Mouse (Mus musculus) frontal cortex, adult (tissue): ENCODE data around the gene Wdr35.
"Not testable (repeated sequence)": the region's sequence is repeated elsewhere in the genome, so short reads cannot be mapped to it uniquely, and the experiment has no call there.

ENCODE experiments used
- ATAC-seq: cut with Nextera tagmentation; 2 replicates; pipeline ENCODE4 v1.9.2; 2017; ENCODE audit warnings: mild to moderate bottlenecking, moderate library complexity, mixed read lengths; ENCODE audit not compliant: low TSS enrichment

Wdr35 gene

GRCm38 (mm10) chr12:8973820-8974465 is at the start of gene Wdr35:
Wdr35 (plus strand) TSS chr12:8973892.
- peak; percentile 99 for ATAC-seq

- no peak for ATAC-seq
Measured at GRCm38 (mm10) chr12:8927652-8928051, 46.0 kb upstream of the Wdr35 start.

- no peak for ATAC-seq
Measured at GRCm38 (mm10) chr12:8928766-8929165, 44.9 kb upstream of the Wdr35 start.

- ATAC-seq: no peak
Measured at GRCm38 (mm10) chr12:8931083-8931482, 42.6 kb upstream of the Wdr35 start.

- ATAC-seq: no peak
Measured at GRCm38 (mm10) chr12:8935349-8935748, 38.3 kb upstream of the Wdr35 start.

- not testable (repeated sequence) for ATAC-seq
Measured at GRCm38 (mm10) chr12:8936210-8936609, 37.5 kb upstream of the Wdr35 start.

GRCm38 (mm10) chr12:8939490-8939889 is 34.2 kb upstream of the Wdr35 start:
- no peak for ATAC-seq

GRCm38 (mm10) chr12:8940011-8941005 is 33.4 kb upstream of the Wdr35 start:
- no peak for ATAC-seq

GRCm38 (mm10) chr12:8941131-8941615 is 32.5 kb upstream of the Wdr35 start:
- no peak for ATAC-seq

- ATAC-seq: no peak
Measured at GRCm38 (mm10) chr12:8941699-8942392, 31.8 kb upstream of the Wdr35 start.

- peak; percentile 73 for ATAC-seq
Measured at GRCm38 (mm10) chr12:8947163-8947562, 26.5 kb upstream of the Wdr35 start.

GRCm38 (mm10) chr12:8947714-8948464 is 25.8 kb upstream of the Wdr35 start, which contains the start of gene Matn3:
Matn3 (plus strand) TSS chr12:8947929.
- peak; percentile 51 for ATAC-seq

- no peak for ATAC-seq
Measured at GRCm38 (mm10) chr12:8953136-8953535, 20.6 kb upstream of the Wdr35 start.

- ATAC-seq: no peak
Measured at GRCm38 (mm10) chr12:8954161-8954561, 19.5 kb upstream of the Wdr35 start.

- ATAC-seq: no peak
Measured at GRCm38 (mm10) chr12:8961607-8962316, 11.9 kb upstream of the Wdr35 start.

GRCm38 (mm10) chr12:8969828-8970227 is 3.9 kb upstream of the Wdr35 start:
- ATAC-seq: no peak

GRCm38 (mm10) chr12:8975076-8975475 is 1.4 kb downstream of the Wdr35 start:
- no peak for ATAC-seq

- no peak; the same call in 1 of the 2 replicates for ATAC-seq
Measured at GRCm38 (mm10) chr12:8993231-8993630, 19.5 kb downstream of the Wdr35 start.

- ATAC-seq: no peak
Measured at GRCm38 (mm10) chr12:8998318-8998717, 24.6 kb downstream of the Wdr35 start.

GRCm38 (mm10) chr12:9002038-9002648 is 28.5 kb downstream of the Wdr35 start:
- peak; percentile 93 for ATAC-seq
